Mouse (Mus musculus): ENCODE measurements around the gene Prr12. TPM values are rescaled to one million over a fixed set of nuclear protein-coding genes. Genes with fewer than 3 reads are reported as not detected.
A peak's percentile ranks its signal among the peaks of the same experiment; 100 is the strongest.

Prr12 gene
- polyA plus RNA-seq, 1 experiment from 2014 or later: 13.4 TPM

DNA sequence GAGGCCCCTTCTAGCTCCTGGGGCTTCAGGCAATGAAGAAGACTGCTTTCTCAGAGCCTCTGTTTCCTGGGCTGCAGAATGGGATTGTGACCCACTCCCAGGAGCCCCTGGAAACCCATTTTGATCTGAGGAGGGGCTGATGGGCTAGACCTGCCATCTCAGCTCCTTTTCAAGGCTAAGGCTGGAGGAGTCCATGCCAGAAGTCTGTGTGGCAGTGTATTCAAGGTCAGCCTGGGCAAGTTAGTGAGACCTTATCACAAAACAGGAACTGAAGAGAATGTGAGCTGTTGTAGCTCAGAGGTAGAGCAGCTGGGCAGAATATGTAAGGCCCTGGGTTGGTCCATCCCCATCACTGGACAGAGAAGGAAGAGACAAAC is 4.3 kb upstream of the Prr12 start:
- H3K4me3 ChIP-seq (ENCODE audit: low read length): no peak overlapping the region
- peaks cover 12% of the 10 kb centered on the region for H3K4me1 ChIP-seq (ENCODE audit: control insufficient read depth, insufficient read depth, low read depth, low read length)
- no peak overlapping the region for H3K27ac ChIP-seq (ENCODE audit: low read depth, low read length)
- no peak overlapping the region for H3K4me2 ChIP-seq (ENCODE audit: low read length)
- H3K36me3 ChIP-seq (ENCODE audit: control insufficient read depth, insufficient read depth, low read length): no peaks in the 10 kb centered on the region
- no peaks in the 10 kb centered on the region for H3K27me3 ChIP-seq (replicated peaks; ENCODE audit: control insufficient read depth, insufficient read depth, low read length)
- no peak for ATAC-seq
- H3K9ac ChIP-seq (ENCODE audit: low read depth, low read length): no peak overlapping the region
- H3K9me3 ChIP-seq (ENCODE audit: control insufficient read depth, low read length): no peaks in the 10 kb centered on the region

- no peak overlapping the region for H3K27ac ChIP-seq (ENCODE audit: low read depth, low read length)
- H3K9ac ChIP-seq (ENCODE audit: low read depth, low read length): no peak overlapping the region
- WGBS: 65% methylated on average over 14 of the region's 14 CpGs
- no peaks in the 10 kb centered on the region for H3K9me3 ChIP-seq (ENCODE audit: control insufficient read depth, low read length)
- no peaks in the 10 kb centered on the region for H3K36me3 ChIP-seq (ENCODE audit: control insufficient read depth, insufficient read depth, low read length)
- no peak overlapping the region for H3K4me2 ChIP-seq (ENCODE audit: low read length)
- no peak overlapping the region for H3K4me3 ChIP-seq (ENCODE audit: low read length)
- no peak for ATAC-seq
- peaks cover 12% of the 10 kb centered on the region for H3K4me1 ChIP-seq (ENCODE audit: control insufficient read depth, insufficient read depth, low read depth, low read length)
- no peaks in the 10 kb centered on the region for H3K27me3 ChIP-seq (replicated peaks; ENCODE audit: control insufficient read depth, insufficient read depth, low read length)
These were observed 3.8 kb upstream of the Prr12 start for GRCm38 (mm10) chr7:45056329-45056971.

GRCm38 (mm10) chr7:45053931-45054510 is 1.3 kb upstream of the Prr12 start:
- Histone ChIP-seq H3K4me1 (ENCODE audit: control insufficient read depth, insufficient read depth, low read depth, low read length) (peaks cover 20% of the 10 kb centered on the region), H3K4me3 (ENCODE audit: low read length) (peak overlapping the region; percentile 64), H3K4me2 (ENCODE audit: low read length) (peak overlapping the region; percentile 93), H3K27ac (ENCODE audit: low read depth, low read length) (peak overlapping the region; percentile 100), H3K9me3 (ENCODE audit: control insufficient read depth, low read length) (no peaks in the 10 kb centered on the region), H3K36me3 (ENCODE audit: control insufficient read depth, insufficient read depth, low read length) (peaks cover 14% of the 10 kb centered on the region), H3K9ac (ENCODE audit: low read depth, low read length) (peak overlapping the region; percentile 93), H3K27me3 (replicated peaks; ENCODE audit: control insufficient read depth, insufficient read depth, low read length) (no peaks in the 10 kb centered on the region)
- peak; percentile 92 for ATAC-seq
- WGBS: under 1% methylated on average over 32 of the region's 33 CpGs

GRCm38 (mm10) chr7:45053117-45053930 is 643 bp upstream of the Prr12 start:
- H3K9ac ChIP-seq (ENCODE audit: low read depth, low read length): peak overlapping the region; percentile 93
- peak overlapping the region; percentile 93 for H3K4me2 ChIP-seq (ENCODE audit: low read length)
- peak overlapping the region; percentile 64 for H3K4me3 ChIP-seq (ENCODE audit: low read length)
- H3K27me3 ChIP-seq (replicated peaks; ENCODE audit: control insufficient read depth, insufficient read depth, low read length): no peaks in the 10 kb centered on the region
- ATAC-seq: peak; percentile 45
- WGBS: 0% methylated on average over 25 of the region's 59 CpGs
- H3K9me3 ChIP-seq (ENCODE audit: control insufficient read depth, low read length): no peaks in the 10 kb centered on the region
- peaks cover 21% of the 10 kb centered on the region for H3K36me3 ChIP-seq (ENCODE audit: control insufficient read depth, insufficient read depth, low read length)
- peak overlapping the region; percentile 100 for H3K27ac ChIP-seq (ENCODE audit: low read depth, low read length)
- H3K4me1 ChIP-seq (ENCODE audit: control insufficient read depth, insufficient read depth, low read depth, low read length): peaks cover 18% of the 10 kb centered on the region

DNA sequence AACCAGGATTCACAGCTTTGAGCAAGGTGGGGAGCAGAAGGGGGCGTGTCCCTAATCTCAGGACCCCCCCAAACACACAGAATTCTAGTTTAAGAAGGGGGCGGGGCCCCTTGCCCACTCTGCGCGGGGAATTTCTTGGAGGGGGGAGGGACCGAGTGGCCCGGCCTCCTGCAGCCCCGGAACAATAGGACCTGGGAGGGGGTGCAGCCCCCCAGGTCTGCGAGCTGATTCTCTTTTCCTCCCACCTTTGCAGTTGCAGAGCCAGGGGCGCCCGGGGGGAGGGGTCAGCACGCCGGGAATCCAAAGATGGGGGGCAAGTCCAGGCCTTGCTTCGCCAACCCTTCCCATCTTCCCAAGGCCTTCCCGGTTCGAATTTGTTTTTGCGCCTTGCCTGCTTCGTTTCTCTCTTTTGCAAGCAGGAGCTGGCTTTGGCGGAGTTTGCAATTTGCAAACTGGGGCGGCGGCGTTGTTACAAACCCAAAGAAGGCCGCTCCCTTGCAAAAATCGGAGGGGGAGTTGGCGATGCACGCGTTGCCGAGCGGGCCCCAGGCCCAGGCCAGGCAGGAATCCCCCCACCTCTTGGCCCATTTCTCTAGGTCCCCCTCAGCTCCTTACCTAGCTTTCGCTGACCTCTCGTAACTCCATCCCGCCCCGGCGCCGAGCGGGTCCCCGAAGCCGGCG is 360 bp downstream of the Prr12 start:
- Histone ChIP-seq H3K9me3 (ENCODE audit: control insufficient read depth, low read length) (no peaks in the 10 kb centered on the region), H3K4me1 (ENCODE audit: control insufficient read depth, insufficient read depth, low read depth, low read length) (peaks cover 18% of the 10 kb centered on the region), H3K4me2 (ENCODE audit: low read length) (peak overlapping the region; percentile 93), H3K36me3 (ENCODE audit: control insufficient read depth, insufficient read depth, low read length) (peaks cover 31% of the 10 kb centered on the region), H3K9ac (ENCODE audit: low read depth, low read length) (peak overlapping the region; percentile 93), H3K27me3 (replicated peaks; ENCODE audit: control insufficient read depth, insufficient read depth, low read length) (no peaks in the 10 kb centered on the region), H3K27ac (ENCODE audit: low read depth, low read length) (peak overlapping the region; percentile 100), H3K4me3 (ENCODE audit: low read length) (peak overlapping the region; percentile 64)
- no peak for ATAC-seq
- under 1% methylated on average over 37 of the region's 38 CpGs for whole genome bisulfite sequencing

- no peaks in the 10 kb centered on the region for H3K9me3 ChIP-seq (ENCODE audit: control insufficient read depth, low read length)
These were observed 1.1 kb downstream of the Prr12 start for GRCm38 (mm10) chr7:45051601-45051974.

DNA sequence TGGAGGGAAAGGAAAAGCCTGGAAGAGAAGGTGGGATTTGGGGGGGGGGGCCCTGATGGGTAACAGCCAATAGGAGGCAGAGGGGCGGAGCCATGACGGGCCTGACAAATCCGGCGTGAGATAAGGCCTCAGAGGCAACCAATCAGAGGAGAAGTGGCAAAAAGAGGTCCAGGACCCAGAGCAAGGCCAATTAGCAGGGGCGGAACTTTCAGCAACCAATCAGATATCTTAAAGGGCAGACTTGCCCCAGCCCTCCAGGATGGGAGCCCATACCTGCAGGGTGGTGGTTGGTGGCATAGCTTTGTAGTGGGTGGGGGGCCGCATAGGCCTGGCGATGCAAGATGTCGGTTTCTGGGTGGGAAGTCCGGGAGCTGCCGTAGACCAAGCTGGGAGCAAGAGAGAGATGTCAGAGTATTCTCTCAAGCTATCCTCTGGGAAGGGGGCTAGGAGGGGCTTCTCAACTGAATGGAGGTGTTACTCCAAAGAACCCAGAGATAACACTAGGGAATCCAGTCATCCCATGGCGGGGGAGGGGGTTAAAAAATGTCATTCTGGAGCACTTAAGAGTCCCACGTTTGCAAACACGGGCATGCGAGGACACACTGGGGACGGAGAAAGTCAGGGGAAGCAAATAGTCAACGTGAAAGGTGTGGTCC is 1.6 kb downstream of the Prr12 start:
- H3K27ac ChIP-seq (ENCODE audit: low read depth, low read length): peak overlapping the region; percentile 100
- peaks cover 42% of the 10 kb centered on the region for H3K36me3 ChIP-seq (ENCODE audit: control insufficient read depth, insufficient read depth, low read length)
- WGBS: 4% methylated on average over 16 of the region's 16 CpGs
- peak overlapping the region; percentile 93 for H3K9ac ChIP-seq (ENCODE audit: low read depth, low read length)
- H3K4me1 ChIP-seq (ENCODE audit: control insufficient read depth, insufficient read depth, low read depth, low read length): peaks cover 18% of the 10 kb centered on the region
- no peaks in the 10 kb centered on the region for H3K9me3 ChIP-seq (ENCODE audit: control insufficient read depth, low read length)
- H3K4me3 ChIP-seq (ENCODE audit: low read length): peak overlapping the region; percentile 64
- no peaks in the 10 kb centered on the region for H3K27me3 ChIP-seq (replicated peaks; ENCODE audit: control insufficient read depth, insufficient read depth, low read length)
- peak overlapping the region; percentile 93 for H3K4me2 ChIP-seq (ENCODE audit: low read length)
- ATAC-seq: peak; percentile 48

More at GRCm38 (mm10) chr7:45051601-45051974, 1.1 kb downstream of the Prr12 start:
- Histone ChIP-seq H3K4me2 (ENCODE audit: low read length) (peak overlapping the region; percentile 93), H3K27me3 (replicated peaks; ENCODE audit: control insufficient read depth, insufficient read depth, low read length) (no peaks in the 10 kb centered on the region), H3K27ac (ENCODE audit: low read depth, low read length) (peak overlapping the region; percentile 100), H3K4me1 (ENCODE audit: control insufficient read depth, insufficient read depth, low read depth, low read length) (peaks cover 18% of the 10 kb centered on the region), H3K36me3 (ENCODE audit: control insufficient read depth, insufficient read depth, low read length) (peaks cover 38% of the 10 kb centered on the region), H3K9ac (ENCODE audit: low read depth, low read length) (peak overlapping the region; percentile 93), H3K4me3 (ENCODE audit: low read length) (peak overlapping the region; percentile 64)
- no peak for ATAC-seq
- under 1% methylated on average over 13 of the region's 13 CpGs for WGBS

- WGBS: 93% methylated on average over 23 of the region's 23 CpGs
These were observed 3.6 kb downstream of the Prr12 start for GRCm38 (mm10) chr7:45048923-45049657.

More at GRCm38 (mm10) chr7:45048923-45049657, 3.6 kb downstream of the Prr12 start:
- no peak overlapping the region for H3K9ac ChIP-seq (ENCODE audit: low read depth, low read length)
- H3K4me3 ChIP-seq (ENCODE audit: low read length): no peak overlapping the region
- H3K9me3 ChIP-seq (ENCODE audit: control insufficient read depth, low read length): no peaks in the 10 kb centered on the region
- H3K4me2 ChIP-seq (ENCODE audit: low read length): no peak overlapping the region
- no peak overlapping the region for H3K27ac ChIP-seq (ENCODE audit: low read depth, low read length)
- no peaks in the 10 kb centered on the region for H3K27me3 ChIP-seq (replicated peaks; ENCODE audit: control insufficient read depth, insufficient read depth, low read length)
- ATAC-seq: no peak
- peaks cover 59% of the 10 kb centered on the region for H3K36me3 ChIP-seq (ENCODE audit: control insufficient read depth, insufficient read depth, low read length)
- H3K4me1 ChIP-seq (ENCODE audit: control insufficient read depth, insufficient read depth, low read depth, low read length): peaks cover 18% of the 10 kb centered on the region
